Comparison of ENCODE assay signal across 8 mouse cellular contexts in genomic region chr17:14960951-14961556, GRCm38 (mm10). TPM values are rescaled to one million over a fixed set of nuclear protein-coding genes. Genes with fewer than 3 reads are reported as not detected.
DNase-seq lines count a peak whose midpoint lies in the region.
"Not testable (repeated sequence)": the region's sequence is repeated elsewhere in the genome, so short reads cannot be mapped to it uniquely, and the experiment has no call there.

TSS of gene Phf10 (minus strand) at chr17:14961273.

- peak; percentile 70 to 86 for DNase-seq in adrenal gland, adult (ENCODE audit: inconsistent age in 2 of 2, low spot score in 1 of 2)
- DNase-seq in embryo, embryonic 10.5 days (ENCODE audit: low spot score), result peak; percentile 28
- peak; percentile 33 to 49 for DNase-seq in gastrocnemius, postnatal 4 days (ENCODE audit: low spot score in 2 of 2)
- DNase-seq in induced T-regulatory cell, adult 2 months (ENCODE audit: low read depth), result peak; percentile 61
- DNase-seq in left cerebral cortex, postnatal 10 days (ENCODE audit: extremely low spot score in 1 of 2, low spot score in 2 of 2), result peak in 1 of 2 experiments; percentile 57
- peak; percentile 58 to 60 for DNase-seq in lung, postnatal 4 days
- DNase-seq in right cerebral cortex, postnatal 25 days, result peak; percentile 22
- peak; percentile 31 for DNase-seq in yolk sac, embryonic 10.5 days (ENCODE audit: low spot score)

- intact Hi-C loops in left cerebral cortex, postnatal 10 days (cut with DNase I), result not testable (repeated sequence)

RNA-seq across cellular contexts. Expression of gene Phf10, which starts in this region (rescaled TPM):
- total RNA-seq in gastrocnemius, postnatal 4 days (2021), result 10 to 100 TPM; 75.3 to 81.4 TPM
- 10 to 100 TPM; 70.2 to 71.6 TPM for total RNA-seq in left cerebral cortex, postnatal 10 days (2021)
